Mouse (Mus musculus) gastrocnemius, adult 2 months (tissue): ENCODE results near the gene Sestd1. TPM values are rescaled to one million over a fixed set of nuclear protein-coding genes. Genes with fewer than 3 reads are reported as not detected.

Source experiments
- DNase-seq: peaks from one replicate; pipeline ENCODE4 v3.0.0; 2022
- H3K27ac ChIP-seq: fragments of 200-600 bp; 2 replicates; pipeline ENCODE4 v1.8.1; 2022; ENCODE audit warnings: mild to moderate bottlenecking
- H3K4me3 ChIP-seq: fragments of 200-600 bp; 2 replicates; pipeline ENCODE4 v1.8.1; 2022; ENCODE audit warnings: mild to moderate bottlenecking, moderate library complexity
- CTCF ChIP-seq: fragments of 200-600 bp; IDR thresholded peaks from 2 replicates; pipeline ENCODE4 v1.8.1; 2022; ENCODE audit warnings: antibody characterized with exemption, mild to moderate bottlenecking, moderate library complexity
- intact Hi-C: fragments of 180-260 bp; cut with DNase I; formaldehyde crosslinking; loops from one replicate; pipeline ENCODE4 v1.15.1; 2025
- total RNA-seq, 2 experiments: library from RNA; stranded (reverse); gene quantifications; 2 replicates each; pipeline ENCODE4 v1.2.3; 2021

Gene Sestd1
- total RNA-seq, 2 experiments from 2014 or later: 9.8 to 10.3 TPM

DNA sequence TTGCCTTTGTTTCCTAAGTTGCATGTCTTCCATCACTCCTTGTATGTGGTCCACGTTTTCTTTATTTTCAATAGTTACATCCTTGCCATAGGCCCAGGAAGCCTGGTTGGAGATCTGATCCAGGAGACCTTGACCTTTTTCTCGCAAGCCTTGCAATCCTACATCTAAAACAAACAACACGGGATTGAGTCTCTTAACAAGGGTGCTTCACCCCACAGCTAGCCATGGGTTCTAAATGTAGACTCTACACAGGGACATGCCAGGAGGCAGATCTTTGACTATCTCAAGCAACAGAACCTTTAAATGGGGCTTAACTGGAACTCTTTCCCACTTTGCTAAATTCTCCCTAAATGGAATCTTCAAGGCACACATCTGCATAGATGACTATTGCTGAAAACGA is 83.6 kb downstream of the Sestd1 start:
- no peak for DNase-seq
- intact Hi-C loops: no loop called here
- Histone ChIP-seq H3K27ac (no peak overlapping the region), H3K4me3 (no peak overlapping the region)
- no peak for TF ChIP-seq CTCF

- Histone ChIP-seq H3K27ac (no peak overlapping the region), H3K4me3 (no peak overlapping the region)
- DNase-seq: no peak
- intact Hi-C loops: no loop called here
- TF ChIP-seq CTCF: no peak
Measured at GRCm38 (mm10) chr2:77195056-77195455, 85.3 kb downstream of the Sestd1 start.

GRCm38 (mm10) chr2:77191811-77192210 is 88.6 kb downstream of the Sestd1 start:
- no peak overlapping the region for H3K4me3 ChIP-seq
- no peak overlapping the region for H3K27ac ChIP-seq
- no peak for TF ChIP-seq CTCF
- no peak for DNase-seq
- intact Hi-C loops: no loop called here

- no peak for DNase-seq
- Histone ChIP-seq H3K4me3 (no peak overlapping the region), H3K27ac (no peak overlapping the region)
- intact Hi-C loops: no loop called here
- no peak for TF ChIP-seq CTCF
Measured at GRCm38 (mm10) chr2:77190891-77191290, 89.5 kb downstream of the Sestd1 start.

DNA sequence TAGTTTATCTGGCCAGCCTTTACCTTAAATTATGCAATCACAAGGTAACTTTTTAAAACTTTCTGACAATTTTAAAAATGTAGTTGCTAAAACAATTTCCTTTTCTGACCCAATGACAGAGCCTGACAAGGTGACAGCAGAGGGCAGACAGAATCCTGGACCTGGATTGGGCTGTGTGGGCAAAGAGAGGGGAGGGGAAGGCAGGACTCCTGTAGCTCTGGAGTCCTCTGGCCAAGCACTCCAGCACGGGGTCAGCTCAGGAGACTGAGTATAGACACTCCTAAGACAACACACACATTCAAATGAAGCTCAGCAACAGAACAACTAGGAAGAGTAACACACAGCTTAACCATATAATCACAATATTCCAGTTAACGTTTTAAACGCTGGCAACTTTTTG is 90.1 kb downstream of the Sestd1 start:
- Histone ChIP-seq H3K27ac (no peak overlapping the region), H3K4me3 (no peak overlapping the region)
- TF ChIP-seq CTCF: no peak
- DNase-seq: no peak
- intact Hi-C loops: no loop called here

- Histone ChIP-seq H3K27ac (no peak overlapping the region), H3K4me3 (no peak overlapping the region)
- DNase-seq: no peak
- intact Hi-C loops: no loop called here
- TF ChIP-seq CTCF: no peak
Measured at GRCm38 (mm10) chr2:77189671-77190070, 90.7 kb downstream of the Sestd1 start.

DNA sequence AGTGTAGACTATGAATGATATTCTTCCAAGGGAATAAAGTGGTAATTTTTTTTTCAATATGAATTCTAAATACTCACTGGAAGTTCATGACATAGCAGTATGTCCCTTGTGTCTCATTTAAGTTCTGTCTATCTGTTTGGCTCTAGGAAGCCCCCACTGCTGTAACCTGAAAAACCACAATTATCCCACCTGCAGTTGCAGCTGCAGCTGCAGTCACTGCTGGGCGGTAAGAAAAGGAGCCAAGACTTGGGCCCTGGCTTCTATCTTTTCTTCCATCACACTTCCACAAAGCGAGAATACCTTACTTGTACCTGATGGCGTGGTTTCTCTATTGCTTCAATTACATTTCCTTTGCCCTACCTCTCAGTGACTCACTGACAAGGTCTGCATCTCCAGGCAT is 92.9 kb downstream of the Sestd1 start:
- DNase-seq: no peak
- Histone ChIP-seq H3K27ac (no peak overlapping the region), H3K4me3 (no peak overlapping the region)
- no peak for TF ChIP-seq CTCF
- intact Hi-C loops: no loop called here

DNA sequence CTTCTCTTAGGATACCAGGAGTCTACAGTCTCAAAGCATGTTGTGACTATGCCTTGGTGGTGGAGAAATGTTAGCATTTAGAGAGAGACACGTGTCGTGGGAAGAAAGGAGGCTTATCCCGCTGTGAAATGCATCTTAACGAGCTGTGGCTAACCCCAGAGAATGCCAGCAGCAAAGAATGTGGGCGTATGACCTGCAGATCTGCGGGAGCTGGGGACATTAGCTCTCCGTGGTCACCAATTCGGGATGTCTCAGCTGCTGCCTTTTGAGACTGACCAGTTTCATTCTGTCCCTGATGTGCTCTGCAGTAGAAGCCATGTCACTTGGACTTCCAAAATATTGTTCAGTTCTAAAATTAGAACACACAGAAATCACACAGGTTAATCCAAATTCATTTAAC is 93.5 kb downstream of the Sestd1 start:
- TF ChIP-seq CTCF: no peak
- intact Hi-C loops: no loop called here

DNA sequence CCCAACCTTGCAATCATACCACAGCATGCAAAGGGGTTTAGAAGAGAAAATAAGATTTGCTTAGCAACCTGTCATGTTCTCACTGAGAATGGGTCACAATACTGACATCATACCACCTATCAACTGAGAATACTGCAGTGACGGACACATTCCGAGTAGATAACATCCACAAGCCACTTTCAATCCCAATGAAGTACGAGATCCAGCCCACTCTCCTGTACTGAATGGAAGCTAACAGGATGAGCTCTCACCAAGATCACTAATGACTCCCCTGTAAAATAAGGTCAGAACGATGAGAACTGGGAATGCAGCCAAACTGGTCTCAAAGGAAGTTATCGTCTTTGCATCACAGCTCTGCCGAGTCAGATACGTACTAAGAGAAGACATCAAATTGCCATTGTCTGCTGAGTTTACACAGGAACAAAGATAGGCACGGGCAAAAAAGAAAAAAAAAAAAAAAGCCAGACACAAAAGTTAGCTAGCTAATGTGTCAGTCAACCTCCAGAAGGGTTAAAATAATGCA is 96.3 kb downstream of the Sestd1 start:
- Histone ChIP-seq H3K27ac (0 out of 2 replicates have a peak overlapping the region, but pooled peaks have one; percentile 12), H3K4me3 (no peak overlapping the region)
- TF ChIP-seq CTCF: no peak
- intact Hi-C loops: no loop called here
- DNase-seq: no peak

More for the DNA sequence above, 93.5 kb downstream of the Sestd1 start:
- H3K4me3 ChIP-seq: no peak overlapping the region
- no peak overlapping the region for H3K27ac ChIP-seq
- no peak for DNase-seq

GRCm38 (mm10) chr2:77183646-77184045 is 96.7 kb downstream of the Sestd1 start:
- DNase-seq: no peak
- Histone ChIP-seq H3K4me3 (no peak overlapping the region), H3K27ac (0 out of 2 replicates have a peak overlapping the region, but pooled peaks have one; percentile 12)
- no peak for TF ChIP-seq CTCF
- intact Hi-C loops: no loop called here

GRCm38 (mm10) chr2:77182996-77183380 is 97.4 kb downstream of the Sestd1 start:
- H3K27ac ChIP-seq: peak overlapping the region; percentile 74
- intact Hi-C loops: no loop called here
- no peak for TF ChIP-seq CTCF
- H3K4me3 ChIP-seq: no peak overlapping the region
- DNase-seq: no peak

GRCm38 (mm10) chr2:77182271-77182995 is 98.0 kb downstream of the Sestd1 start:
- no peak for DNase-seq
- H3K4me3 ChIP-seq: no peak overlapping the region
- intact Hi-C loops: no loop called here
- no peak for TF ChIP-seq CTCF
- peak overlapping the region; percentile 74 for H3K27ac ChIP-seq

GRCm38 (mm10) chr2:77177472-77177871 is 102.9 kb downstream of the Sestd1 start:
- Histone ChIP-seq H3K27ac (no peak overlapping the region), H3K4me3 (no peak overlapping the region)
- intact Hi-C loops: no loop called here
- no peak for DNase-seq
- no peak for TF ChIP-seq CTCF

- H3K4me3 ChIP-seq: no peak overlapping the region
- peak overlapping the region; percentile 35 for H3K27ac ChIP-seq
- intact Hi-C loops: no loop called here
Measured at GRCm38 (mm10) chr2:77176413-77176812, 104.0 kb downstream of the Sestd1 start.

More at GRCm38 (mm10) chr2:77176413-77176812, 104.0 kb downstream of the Sestd1 start:
- DNase-seq: no peak
- TF ChIP-seq CTCF: no peak
